Mouse (Mus musculus): ENCODE results near the gene Klrb1b.

DNA sequence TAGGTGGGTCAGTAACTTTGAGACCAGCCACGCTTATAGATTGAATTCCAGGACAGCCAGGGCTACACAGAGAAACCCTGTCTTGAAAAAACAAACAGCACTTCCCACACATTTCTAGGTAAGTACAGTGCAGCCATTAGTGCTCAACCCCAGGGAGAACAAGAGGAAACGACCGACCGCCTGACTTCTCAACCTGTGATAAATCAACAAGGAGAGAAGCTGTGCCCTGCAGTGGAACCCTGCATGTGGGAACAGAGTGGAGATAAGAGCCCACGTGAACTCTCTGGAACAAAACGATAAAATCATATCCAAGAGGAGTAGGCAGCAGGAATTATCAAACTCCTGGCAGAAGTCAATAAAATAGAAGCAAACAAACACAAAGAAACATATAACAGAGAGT lies 32.4 kb downstream of the Klrb1b start:
- no peak for TF ChIP-seq CTCF (IDR thresholded peaks at IDR 0.05; ENCODE audit: control insufficient read depth, insufficient read depth, low read length)
- no peak for TF ChIP-seq POLR2A (IDR thresholded peaks at IDR 0.05; ENCODE audit: borderline replicate concordance, control insufficient read depth, low read depth, low read length)

Measured in bone marrow, adult 2 months (tissue).